Mouse (Mus musculus) adrenal gland (tissue): ENCODE measurements around the gene Ywhaq.

Experiments used
- intact Hi-C: fragments of 180-260 bp; cut with DNase I; formaldehyde crosslinking; loops from one replicate; pipeline ENCODE4 v1.15.1; 2025
- long read RNA-seq, 2 experiments: library from polyadenylated mRNA; unstranded; transcript quantifications; one replicate each; pipeline ENCODE4 v2.0.0; 2020; ENCODE audit warnings: borderline replicate concordance in 1 of 2; ENCODE audit not compliant: insufficient replicate concordance in 1 of 2

Ywhaq gene
- long read RNA-seq, experiment 1, transcript Ywhaq-202 (6 exons, 2,197 nt), result major isoform, 282 of 383 reads
- long read RNA-seq, experiment 1, transcript Ywhaq-201 (5 exons, 2,110 nt), result minor isoform, 80 of 383 reads
- long read RNA-seq, experiment 1, partial matches to known transcripts, result 9 of 383 reads
- long read RNA-seq, experiment 1, other reads (novel, unspliced or antisense), result 11 of 383 reads
- long read RNA-seq, experiment 2, transcript Ywhaq-201 (5 exons, 2,110 nt), result minor isoform, 109 of 609 reads
- long read RNA-seq, experiment 2, transcript Ywhaq-202 (6 exons, 2,197 nt), result major isoform, 464 of 609 reads
- long read RNA-seq, experiment 2, partial matches to known transcripts, result 9 of 609 reads
- long read RNA-seq, experiment 2, other reads (novel, unspliced or antisense), result 27 of 609 reads

GRCm38 (mm10) chr12:21417100-21418070, at the start of gene Ywhaq:
TSS of gene Ywhaq (minus strand) at chr12:21417637.
- intact Hi-C loops, result loop anchor here (5.0 kb wide), 1 partner anchor 45 kb away; the partner anchor contains the start of gene Adam17

- intact Hi-C loops, result no loop called here
Measured at GRCm38 (mm10) chr12:21463448-21463891, 46.0 kb upstream of the Ywhaq start.

GRCm38 (mm10) chr12:21462658-21463057, 45.2 kb upstream of the Ywhaq start:
- intact Hi-C loops, result no loop called here

DNA sequence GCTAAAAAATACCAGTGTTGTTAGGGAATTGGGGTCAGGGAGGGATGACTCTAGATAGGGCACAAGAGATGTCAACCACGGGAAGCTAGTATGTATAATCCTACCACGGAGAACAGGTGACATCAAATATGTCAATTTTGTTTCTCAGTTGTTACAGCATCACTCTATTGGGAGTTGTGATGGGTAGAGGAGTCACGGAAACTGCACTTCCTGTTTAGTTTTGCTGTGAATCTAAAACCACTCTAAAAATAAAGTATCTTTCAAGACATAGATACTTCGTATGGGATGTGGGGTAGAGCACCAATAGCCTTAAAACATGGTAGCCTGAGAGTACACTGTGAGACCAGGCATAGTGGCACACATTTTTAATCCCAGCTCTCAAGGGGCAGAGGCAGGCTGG, 42.2 kb upstream of the Ywhaq start:
- intact Hi-C loops, result no loop called here

DNA sequence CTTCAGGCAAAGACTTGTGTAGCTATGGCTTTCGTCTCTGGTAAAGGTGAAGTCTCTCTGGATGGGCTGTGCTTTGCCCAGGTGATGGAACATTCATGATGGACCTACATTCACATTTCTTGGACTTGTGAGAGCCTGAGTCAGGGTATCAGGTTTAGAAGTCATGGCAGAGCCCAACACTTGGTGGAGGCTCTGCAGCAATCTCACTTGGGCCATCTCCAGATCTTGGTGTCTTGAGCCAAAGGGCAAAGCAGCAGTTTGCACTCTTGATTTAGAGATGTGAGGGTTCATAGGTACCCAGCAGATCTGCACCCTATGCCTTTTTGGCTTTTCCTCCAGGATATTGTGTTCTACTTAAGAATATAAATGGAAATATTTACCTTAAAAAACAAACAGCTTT, 38.6 kb upstream of the Ywhaq start:
- intact Hi-C loops, result no loop called here

GRCm38 (mm10) chr12:21451752-21452151, 34.3 kb upstream of the Ywhaq start:
- intact Hi-C loops, result no loop called here

- intact Hi-C loops, result no loop called here
Measured at GRCm38 (mm10) chr12:21451351-21451750, 33.9 kb upstream of the Ywhaq start.

DNA sequence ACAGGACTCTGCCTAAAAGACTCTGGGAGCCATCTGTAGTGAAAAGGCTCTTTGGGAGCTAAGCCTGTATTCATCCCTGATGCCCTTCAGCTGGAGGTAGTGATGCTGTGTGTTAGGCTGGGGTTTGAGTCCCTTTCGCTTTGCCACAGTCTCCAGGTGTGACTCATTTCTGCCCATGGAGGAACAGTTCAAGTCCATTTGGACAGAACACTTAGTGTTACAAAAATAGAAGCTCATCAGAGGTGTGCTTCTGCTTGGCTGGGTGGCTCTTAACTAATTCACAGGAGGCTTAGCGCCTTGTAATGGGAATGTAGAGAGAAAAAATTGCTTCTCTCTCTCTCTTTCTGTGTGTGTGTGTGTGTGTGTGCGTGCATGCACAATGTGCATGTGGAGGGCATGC, 26.3 kb upstream of the Ywhaq start:
- intact Hi-C loops, result no loop called here

DNA sequence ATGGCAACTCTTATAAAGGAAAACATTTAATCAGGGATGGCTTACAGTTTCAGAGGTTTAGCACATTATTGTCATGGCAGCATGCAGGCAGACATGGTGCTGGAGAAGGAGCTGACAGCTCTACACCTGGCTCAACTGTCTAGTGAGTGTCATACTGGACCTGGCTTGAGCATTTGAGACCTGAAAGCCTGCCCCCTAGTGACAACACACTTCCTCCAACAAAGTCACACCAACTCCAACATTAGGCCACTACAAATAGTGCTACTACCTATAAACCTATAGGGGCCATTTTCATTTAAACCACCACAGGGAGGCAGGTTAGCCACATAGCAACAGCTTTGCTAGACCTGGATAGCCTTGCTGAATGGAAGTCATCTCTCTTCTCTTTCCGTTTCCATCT, 24.4 kb upstream of the Ywhaq start:
- intact Hi-C loops, result no loop called here

DNA sequence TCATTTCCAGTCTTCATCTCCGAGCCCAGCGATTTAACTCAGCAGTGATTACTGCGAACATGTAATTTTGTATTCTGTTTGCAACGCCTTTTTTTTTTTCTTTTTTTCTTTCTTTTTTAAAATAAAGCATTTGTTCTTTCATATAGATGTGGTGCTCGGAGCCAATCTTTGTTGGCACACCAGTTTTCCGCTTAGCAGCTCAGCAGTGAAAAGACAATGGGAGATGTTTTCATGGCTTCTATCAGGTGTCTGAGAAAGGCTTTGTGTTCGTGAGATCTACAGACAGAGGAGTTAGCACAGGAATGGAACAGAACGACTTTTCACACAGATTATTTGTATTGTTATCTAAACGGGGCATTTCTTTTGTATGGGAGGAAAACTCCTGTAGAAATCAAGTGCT, 22.0 kb upstream of the Ywhaq start:
- intact Hi-C loops, result no loop called here

DNA sequence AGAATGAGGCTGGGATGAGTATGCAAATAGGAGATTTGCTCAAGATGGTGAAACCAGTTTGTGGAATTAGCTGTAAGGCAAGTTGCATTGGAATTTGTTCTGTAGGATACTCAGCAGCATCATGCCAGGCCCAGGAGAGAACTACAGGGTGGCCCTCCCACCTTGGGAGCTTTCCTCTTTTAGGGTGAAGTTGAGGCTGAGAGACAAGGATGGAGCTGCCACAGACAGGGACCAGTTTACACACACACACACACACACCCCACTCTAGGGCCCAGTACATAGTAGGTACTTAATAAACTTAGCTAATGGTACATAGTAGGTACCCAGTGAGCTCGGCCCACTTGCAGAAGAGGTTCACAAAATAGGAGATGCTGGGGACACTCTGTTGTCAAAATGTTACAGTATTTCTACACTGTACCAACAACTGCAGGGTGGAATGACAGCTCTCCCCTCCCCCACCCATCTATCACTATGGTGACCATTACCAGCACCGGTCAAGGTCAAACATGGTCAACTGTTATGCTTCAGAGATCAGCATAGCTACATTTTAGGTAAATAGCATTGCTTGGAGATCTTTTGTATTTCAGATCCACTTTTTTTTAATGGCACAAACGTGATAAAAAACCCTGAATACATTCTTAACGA, 21.4 kb upstream of the Ywhaq start:
- intact Hi-C loops, result no loop called here

- intact Hi-C loops, result no loop called here
Measured at GRCm38 (mm10) chr12:21438294-21438693, 20.9 kb upstream of the Ywhaq start.

GRCm38 (mm10) chr12:21431950-21432349, 14.5 kb upstream of the Ywhaq start:
- intact Hi-C loops, result no loop called here

- intact Hi-C loops, result no loop called here
Measured at GRCm38 (mm10) chr12:21431039-21431438, 13.6 kb upstream of the Ywhaq start.

DNA sequence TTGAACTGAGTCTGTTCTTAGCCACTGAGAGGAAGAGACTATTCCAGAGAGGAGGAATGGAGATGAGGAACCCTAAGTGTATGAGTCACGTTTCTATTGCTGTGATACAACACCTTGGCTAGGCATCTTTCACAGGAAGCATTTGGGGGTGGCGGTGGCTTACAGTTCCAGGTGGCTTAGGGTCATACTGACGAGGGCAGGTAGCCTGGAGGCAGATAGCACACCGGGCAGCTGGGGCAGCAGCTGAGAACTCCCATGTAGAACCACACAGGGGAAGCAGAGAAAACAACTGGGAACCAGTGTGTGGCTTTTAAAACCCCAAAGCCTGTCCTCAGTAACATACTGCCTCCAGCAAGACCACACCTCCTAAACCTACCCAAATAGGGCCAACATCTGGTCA, 12.7 kb upstream of the Ywhaq start:
- intact Hi-C loops, result no loop called here

GRCm38 (mm10) chr12:21429021-21429420, 11.6 kb upstream of the Ywhaq start:
- intact Hi-C loops, result no loop called here

DNA sequence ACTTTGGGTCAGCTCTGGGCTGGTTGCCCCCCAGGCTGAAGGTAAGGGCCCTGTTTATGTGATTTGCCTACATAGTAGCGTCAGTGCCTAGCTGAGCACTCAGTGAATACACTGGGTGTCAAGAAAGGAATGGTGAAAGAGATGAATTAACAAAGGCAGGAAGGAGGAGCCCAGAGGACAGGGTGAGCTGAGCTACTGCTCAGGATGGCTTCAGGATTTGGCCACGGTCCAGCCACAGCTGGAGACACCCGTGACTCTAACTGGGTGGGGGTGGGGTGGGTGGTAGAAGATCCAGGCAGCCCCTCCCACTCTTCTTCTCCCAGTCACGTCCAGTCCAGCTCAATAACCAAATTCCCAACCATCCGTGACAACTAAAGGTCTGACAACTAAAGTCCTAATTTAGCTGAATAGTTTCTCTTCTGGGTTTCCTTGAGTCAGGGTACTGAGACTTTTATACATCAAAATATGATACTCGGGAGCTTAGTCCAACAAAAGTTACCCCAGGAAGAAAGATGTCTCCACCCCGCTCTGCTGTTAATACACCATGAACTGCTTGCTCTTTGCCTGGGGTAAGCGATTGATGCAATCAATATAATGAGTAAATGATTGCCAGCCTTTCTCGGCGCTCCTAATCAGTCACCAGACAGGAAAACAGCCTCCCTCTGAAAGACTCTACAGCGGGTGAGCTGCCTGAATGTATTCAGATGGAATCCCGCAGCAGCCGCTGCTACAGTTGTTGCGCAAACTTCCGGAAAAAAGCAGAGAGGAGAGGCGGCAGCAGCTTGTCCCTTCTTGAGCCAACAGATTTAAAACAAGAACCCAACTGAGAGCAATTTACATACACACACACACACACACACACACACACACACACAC, 8.9 kb upstream of the Ywhaq start:
- intact Hi-C loops, result no loop called here

DNA sequence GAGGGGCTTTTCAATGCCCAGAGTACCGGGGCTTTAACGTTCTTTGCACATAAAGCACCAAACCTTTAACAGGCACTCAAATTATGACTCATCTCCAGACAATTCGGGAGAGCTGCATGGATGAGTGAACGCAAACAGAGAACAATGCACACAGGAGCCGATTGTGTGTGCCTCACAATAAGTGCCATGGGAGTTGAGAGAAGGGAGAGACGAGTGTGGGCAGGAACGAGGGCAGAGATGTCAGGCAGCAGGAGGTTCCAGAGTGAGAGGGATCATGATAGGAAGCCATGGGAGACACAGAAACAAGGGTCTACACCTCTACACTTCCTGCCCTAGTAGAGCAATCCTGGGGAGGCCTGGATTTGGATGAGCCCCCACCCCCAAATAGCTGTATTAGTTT, 7.2 kb upstream of the Ywhaq start:
- intact Hi-C loops, result no loop called here

- intact Hi-C loops, result loop anchor here (5.0 kb wide), 1 partner anchor 46 kb away; the partner anchor contains the start of gene Adam17
Measured at GRCm38 (mm10) chr12:21418621-21419131, 1.2 kb upstream of the Ywhaq start.

DNA sequence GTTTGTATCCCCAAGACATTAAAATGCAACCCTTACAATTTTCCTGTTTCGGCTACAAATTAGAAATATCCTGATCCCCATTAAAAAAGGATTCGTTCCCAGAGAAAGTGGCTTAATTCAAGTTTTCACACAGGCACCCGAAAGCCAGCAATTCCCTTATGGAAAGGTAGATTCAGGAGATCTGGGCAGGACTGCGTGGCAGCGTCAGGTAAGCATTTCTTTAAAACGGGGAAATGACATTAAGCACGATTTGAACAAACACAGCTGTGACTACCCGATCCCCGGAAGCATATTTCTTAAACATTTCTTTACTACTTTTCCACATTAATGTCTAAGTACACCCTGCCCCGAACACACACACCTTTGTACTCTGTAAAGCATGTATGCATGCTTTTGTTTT, 646 bp upstream of the Ywhaq start:
- intact Hi-C loops, result loop anchor here (5.0 kb wide), 1 partner anchor 46 kb away; the partner anchor contains the start of gene Adam17
